Mouse (Mus musculus): ENCODE results near the gene Ly6g6d. TPM values are rescaled to one million over a fixed set of nuclear protein-coding genes. Genes with fewer than 3 reads are reported as not detected.

The Ly6g6d gene
- total RNA-seq, 2 experiments from 2014 or later = 1.2 to 2.6 TPM

- DNase-seq (ENCODE audit: low spot score in 2 of 2) = no peak
These were observed 7.2 kb downstream of the Ly6g6d start for GRCm38 (mm10) chr17:35070556-35071229.

DNA sequence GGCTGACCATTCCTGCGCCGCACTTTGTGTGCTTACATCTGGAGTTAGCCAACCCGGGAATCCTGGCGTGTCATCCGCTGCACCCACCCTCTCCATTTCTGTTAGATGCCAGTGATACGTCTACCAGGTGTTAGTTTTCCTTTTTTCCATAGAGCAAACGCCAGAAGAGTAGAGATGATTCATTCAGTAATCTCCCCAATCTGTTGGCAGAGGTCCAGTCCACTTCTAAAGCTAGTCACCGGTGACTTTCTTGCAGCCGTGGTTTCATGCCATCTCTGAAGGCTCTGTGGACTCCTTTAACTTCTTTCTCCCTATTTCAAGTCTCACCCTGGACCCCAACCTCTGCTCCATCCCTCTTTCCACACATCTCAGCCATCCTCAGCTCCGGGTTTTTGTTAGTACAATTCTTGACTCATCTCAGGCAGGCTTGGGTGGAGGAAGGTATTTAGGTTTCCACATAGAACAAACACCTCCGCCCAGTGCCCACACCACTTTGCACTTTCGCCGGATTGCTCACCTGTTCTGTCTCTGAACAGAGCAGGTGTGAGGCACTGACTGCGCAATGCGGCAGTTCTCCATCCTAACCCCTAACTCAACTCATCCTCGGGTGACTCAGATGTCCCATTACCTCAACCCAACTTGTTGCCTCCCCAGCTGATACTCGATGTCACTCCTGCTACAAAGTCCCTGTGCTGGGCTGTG lies 9.5 kb downstream of the Ly6g6d start:
- DNase-seq (ENCODE audit: low spot score in 2 of 2) = no peak

- no peak for DNase-seq (ENCODE audit: low spot score in 2 of 2)
These were observed 11.8 kb downstream of the Ly6g6d start, which contains the start of gene Mpig6b for GRCm38 (mm10) chr17:35066084-35066483. TSS of gene Mpig6b (minus strand) at chr17:35066184.

DNA sequence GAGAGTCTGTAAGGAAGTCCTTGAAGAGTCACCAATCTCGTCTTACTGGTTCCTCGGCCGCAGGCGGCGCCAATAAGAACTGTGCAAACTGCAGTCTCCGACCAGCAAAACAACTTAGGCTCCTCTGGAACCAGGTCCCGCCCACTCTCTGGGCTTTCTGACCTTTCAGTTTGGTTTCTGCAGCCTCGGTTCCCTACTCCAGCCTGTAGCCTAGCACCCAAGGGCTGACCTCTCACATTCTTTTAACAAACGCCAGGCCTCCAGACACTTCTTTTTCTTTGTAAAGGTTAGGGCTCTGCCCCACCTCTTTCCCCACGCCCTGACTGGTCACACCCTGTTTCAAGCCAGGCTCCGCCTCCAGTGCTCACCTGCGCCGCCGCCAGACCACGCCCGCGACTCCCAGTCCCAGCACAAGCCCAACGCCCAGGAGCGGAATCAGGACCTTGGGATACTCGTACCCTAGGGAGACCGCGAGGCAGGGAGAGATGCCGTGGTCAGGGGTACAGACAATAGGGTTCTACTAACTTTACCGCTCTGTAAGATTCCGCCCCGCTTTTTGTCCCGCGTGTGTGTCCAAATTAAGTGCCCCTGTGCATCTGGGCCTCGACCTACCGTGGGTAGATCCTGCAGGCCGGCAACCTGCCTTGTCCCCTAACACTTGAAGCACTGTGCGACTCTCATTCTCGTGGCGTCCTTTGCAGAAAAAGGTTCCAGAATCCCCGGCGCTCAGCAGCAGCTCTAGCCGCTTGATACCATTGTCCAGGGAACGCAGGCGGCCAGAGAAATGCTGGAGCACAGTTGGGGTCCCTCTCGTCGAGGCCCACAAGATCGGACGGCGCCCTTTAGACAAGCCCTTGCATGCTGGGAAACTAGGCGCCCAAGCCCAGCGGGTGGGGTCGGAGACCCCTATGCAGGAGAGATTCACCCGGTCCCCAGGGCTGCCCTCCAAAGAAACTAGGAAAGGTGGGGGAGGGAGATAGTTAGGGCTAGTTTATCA lies 12.6 kb downstream of the Ly6g6d start, which contains the start of gene Ly6g6c:
TSS of gene Ly6g6c (plus strand) at position 438 of the 997 bp plus-strand sequence.
- DNase-seq (ENCODE audit: low spot score in 2 of 2) = no peak

DNA sequence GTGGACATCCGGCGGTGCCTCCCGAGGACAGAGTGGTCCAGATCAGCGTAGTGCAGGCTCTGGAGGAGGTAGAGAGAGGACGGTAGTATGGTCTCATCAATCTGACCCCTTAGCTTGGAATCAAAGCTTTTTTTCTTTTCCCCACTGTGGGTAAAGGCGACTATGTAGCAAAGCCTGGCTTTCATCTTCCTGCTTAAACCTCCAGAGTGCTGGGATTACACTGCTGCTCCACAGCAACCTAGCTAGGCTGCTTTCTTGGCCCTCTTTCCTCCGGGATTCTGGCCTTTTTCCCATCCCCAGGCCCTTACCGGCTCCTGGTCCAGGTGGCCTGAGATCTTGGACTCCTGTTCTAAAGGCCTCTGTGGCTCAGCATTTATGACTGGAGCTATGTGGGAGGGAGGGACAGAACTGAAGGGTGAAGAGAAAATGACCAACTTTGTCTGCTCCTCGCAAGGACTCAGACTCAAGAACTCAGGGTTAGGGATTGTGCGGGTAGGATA lies 13.4 kb downstream of the Ly6g6d start:
- no peak for DNase-seq (ENCODE audit: low spot score in 2 of 2)

DNA sequence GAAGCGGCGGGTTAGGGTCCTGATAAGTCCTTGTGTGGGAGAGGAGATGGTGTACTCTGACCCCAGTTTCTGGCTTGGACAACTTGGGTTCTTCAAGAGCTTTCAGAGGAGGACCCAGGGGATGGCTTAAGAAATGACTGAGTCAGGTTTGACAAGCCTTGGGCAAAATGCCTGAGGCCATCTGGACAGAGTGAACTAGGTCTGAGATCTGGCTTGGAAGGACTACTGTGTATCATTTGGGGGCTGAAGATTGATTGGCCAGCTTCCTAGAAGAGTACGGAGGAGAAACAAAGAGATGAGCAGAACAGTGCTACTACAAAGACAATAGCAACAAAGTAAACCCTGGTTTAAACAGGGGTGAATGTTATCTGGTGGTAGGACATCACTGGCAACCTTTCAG lies 14.4 kb downstream of the Ly6g6d start:
- no peak for DNase-seq (ENCODE audit: low spot score in 2 of 2)

DNA sequence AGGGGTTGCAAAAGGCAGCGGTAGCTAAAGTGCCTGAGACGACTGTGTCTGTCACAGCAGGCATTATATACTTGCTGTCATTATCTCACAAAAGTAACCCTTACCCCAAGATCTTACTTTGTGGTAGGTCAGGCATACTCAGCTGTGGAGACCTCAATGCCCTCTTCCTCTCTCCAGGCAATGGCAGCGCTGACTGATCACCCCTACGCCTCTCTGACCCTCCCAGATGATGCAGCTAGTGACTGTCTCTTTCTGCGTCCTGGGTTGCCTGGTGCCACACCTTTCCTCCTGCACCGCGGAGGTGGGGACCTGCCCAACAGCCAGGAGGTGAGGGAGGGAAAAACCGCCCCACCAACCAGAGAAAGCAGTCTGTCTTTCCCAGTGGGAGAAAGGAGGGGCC lies 16.6 kb downstream of the Ly6g6d start:
- no peak for DNase-seq (ENCODE audit: low spot score in 2 of 2)

- no peak for DNase-seq (ENCODE audit: low spot score in 2 of 2)
These were observed 17.0 kb downstream of the Ly6g6d start for GRCm38 (mm10) chr17:35060737-35061297.

DNA sequence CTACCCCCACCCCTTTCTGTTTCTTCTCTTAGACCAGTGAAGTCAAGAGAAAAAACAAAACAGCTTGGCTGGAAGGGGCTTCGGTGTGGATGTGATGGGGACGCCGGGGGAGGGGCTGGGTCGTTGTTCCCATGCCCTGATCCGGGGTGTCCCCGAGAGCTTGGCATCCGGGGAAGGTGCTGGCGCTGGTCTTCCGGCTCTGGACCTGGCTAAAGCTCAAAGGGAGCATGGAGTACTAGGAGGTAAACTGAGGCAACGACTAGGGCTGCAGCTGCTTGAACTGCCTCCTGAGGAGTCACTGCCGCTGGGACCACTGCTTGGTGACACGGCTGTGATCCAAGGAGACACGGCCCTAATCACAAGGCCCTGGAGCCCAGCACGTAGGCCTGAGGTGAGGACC lies 17.8 kb downstream of the Ly6g6d start:
- no peak for DNase-seq (ENCODE audit: low spot score in 2 of 2)

DNA sequence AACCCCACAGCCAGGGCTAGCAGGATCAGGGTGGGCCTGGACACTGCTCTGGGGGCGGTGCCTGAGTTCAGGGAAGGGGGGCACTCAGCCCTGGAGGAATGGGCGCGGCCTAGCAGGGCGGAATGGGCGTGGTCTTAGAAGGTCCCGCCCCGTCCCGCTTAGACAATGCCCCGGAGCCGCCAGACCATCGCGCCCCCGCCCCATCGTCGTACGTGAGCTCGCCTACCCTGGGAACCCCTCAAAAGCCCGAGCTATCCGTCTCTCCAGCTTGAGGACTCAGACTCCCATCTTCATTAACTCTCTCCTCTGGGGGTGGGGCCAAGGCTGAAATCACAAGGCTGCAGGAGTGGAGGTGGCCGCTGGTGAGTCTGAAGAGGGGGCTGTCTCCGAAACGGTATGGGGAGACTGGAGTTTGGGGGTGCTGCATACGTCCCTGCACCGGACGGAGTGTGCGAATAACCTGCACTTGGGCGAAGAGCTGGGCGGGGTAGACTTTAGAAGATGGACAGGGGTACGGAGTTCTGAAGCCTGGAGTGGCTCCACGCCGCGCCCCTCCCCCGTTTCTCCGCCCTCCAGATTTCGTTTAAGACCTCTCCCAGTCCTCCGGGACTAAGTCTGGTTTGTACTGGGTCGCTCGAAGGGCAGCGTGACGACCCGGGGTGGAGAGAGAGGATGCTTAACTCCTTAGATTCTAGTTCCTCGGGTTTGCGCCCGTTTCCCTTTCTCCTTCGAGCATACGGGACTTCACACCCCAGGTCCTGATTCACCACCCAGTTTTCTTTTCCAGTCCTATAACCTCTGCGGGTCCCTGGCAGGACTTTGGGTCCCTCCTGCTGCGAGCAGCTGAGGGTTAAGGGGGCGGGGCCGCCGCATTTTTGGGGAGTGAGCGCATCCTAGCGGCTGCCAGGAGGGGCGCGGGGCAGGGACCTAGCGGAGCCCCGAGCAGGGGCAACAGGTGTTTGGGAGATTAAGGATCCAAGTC lies 18.7 kb downstream of the Ly6g6d start, which contains the start of gene Ddah2:
TSS of gene Ddah2 (plus strand) at position 125 of the 982 bp plus-strand sequence.
- peak; percentile 79 to 85 for DNase-seq (ENCODE audit: low spot score in 2 of 2)

DNA sequence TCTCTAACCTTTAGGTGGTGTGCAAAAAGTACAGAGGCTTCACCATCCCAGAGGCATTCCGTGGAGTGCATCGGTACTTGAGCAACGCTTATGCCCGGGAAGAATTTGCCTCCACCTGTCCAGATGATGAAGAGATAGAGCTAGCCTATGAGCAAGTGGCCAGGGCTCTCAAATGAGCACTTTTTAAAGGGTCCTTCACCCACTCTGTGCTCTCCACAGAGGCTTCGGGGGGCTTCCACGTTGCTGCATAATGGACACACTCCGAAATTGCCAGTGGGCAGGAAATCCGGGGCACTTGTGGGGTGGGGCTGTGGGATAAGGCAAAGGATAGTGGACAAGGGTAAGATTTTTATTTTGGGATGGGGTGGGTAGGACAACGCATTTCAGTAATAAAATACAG lies 19.5 kb downstream of the Ly6g6d start:
- DNase-seq (ENCODE audit: low spot score in 2 of 2) = no peak

DNA sequence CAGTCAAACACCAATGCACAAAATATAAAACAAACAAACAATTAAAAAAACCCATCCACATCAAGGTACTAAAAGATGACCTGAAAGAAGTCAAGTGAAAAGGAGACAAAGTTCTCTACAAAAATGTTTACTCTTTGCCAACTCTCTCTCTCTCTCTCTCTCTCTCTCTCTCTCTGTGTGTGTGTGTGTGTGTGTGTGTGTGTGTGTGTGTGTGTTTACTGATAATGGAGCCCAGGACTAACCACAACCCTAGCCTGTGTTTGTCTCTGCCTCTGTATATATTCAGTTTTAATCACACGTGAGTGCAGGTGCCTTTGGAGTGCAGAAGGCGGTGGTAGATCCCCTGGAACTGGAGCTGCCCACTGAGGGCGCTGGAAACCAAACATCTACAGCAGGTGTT lies 20.8 kb downstream of the Ly6g6d start:
- no peak for DNase-seq (ENCODE audit: low spot score in 2 of 2)

DNA sequence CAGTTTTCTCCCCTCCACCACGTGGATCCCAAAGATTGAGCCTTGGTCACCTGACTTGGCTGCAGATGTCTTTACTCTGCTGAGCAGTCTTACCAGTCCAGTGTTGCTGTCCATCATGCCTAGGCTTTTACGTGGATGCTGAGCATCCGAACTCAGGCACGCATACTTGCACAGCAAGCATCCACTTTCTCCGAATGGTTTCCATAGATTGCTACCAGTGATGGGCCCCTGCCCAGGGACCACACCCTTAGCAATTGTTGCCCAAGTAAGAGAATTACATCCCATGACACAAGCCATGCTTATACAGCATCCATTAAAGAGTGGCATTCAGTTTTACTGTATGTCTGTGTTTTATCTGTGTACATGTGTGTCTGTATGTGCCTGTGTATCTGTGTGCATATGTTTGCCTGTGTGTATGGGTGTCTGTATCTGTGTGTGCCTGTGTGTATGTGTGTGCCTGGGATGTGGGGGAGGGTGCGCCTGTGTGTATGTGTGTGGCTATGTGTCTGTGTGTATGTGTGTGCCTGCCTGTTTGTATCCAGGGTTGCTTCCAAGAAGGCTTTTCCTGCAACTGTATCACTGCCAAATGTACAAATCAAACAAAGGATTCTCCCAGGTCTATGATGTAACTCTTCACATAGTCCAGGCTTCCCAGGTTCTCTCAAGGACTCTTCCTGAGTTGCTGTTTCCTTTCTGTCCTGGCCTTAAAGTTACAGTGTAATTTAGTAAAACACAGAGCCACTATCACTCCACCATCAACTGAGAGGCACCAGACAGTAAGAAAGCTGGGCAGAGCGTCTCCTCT lies 22.0 kb downstream of the Ly6g6d start:
- DNase-seq (ENCODE audit: low spot score in 2 of 2) = no peak

GRCm38 (mm10) chr17:35052271-35052798 lies 25.5 kb downstream of the Ly6g6d start:
- DNase-seq (ENCODE audit: low spot score in 2 of 2) = no peak

DNA sequence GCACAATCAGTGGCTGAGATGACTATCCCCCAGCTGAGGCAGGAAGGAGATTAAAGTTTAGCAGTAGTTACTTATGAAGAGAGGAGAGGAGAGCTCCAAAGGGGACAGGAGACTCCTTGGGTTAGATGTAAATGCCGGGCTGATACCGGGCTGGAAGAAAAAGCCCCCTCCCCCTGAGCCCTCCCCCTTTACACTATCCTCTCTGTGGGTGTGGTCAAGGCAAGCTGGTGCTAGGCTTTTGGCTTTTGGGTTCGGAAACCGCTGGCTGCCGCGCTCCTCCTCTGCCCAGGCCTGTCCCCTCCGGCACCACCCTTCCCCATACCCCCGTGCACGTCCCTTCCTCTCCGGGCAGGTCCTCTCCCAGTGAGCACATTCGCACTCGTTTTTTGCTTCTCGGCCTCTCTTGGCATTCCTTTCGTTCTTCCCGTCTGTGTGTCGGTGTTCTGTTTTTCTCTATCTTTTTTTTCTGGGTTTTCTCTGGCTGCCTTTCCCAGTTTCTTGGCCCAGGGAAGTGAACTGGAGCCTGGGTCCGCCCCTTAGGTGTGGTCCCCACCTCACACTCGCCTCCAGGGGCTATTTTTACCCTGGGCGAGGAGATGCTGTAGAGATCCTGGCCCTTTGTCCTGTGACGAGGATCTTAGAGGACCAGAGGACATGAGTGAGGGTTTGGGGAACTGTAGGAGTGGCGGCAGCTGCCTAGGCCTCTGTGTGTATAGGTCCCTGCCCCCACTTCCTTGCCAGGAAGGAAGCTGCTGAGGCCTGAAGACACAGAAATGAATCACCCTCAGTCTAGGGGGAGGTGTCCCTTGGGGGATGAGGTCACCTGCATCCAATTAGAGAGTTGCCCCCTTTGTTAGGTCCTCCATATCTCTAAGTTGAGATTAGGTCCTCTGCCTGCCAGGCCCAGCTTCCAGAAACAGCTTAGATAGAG lies 26.4 kb downstream of the Ly6g6d start:
- DNase-seq (ENCODE audit: low spot score in 2 of 2) = no peak

- no peak for DNase-seq (ENCODE audit: low spot score in 2 of 2)
These were observed 27.6 kb downstream of the Ly6g6d start for GRCm38 (mm10) chr17:35050126-35050750.

DNA sequence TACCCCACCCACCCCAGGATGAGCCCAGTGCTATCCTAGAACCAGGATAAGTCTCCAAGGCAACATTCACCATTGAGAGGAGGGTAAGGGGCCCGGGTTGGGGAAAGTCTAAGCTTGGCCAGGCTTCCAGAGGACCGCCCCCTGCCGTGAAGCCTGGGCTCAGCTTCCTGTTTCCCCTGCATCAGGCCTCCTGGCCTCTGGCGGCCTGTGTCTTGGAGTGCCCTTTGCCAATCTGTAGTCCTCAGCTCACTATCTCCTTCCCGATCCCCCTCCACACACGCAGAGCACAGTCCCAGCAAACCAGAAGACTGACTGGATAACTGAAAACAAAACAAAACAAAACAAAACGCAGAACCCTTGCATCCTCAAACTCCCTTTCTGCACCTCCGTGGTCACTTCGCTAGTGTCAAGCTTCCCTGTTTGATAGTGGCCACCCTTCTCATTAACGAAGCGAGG lies 28.3 kb downstream of the Ly6g6d start, which contains the start of gene Clic1:
TSS of gene Clic1 (plus strand) at position 406 of the 456 bp plus-strand sequence.
- no peak for DNase-seq (ENCODE audit: low spot score in 2 of 2)

All from layer of hippocampus, postnatal 14 days (tissue).